Mouse (Mus musculus) limb, embryonic 11.5 days (tissue): Measurements from ENCODE around the gene Gm7073. TPM values are rescaled to one million over a fixed set of nuclear protein-coding genes. Genes with fewer than 3 reads are reported as not detected.

ENCODE experiments used
- ATAC-seq: fragments of 200-750 bp; cut with Nextera tagmentation; 2 replicates; pipeline ENCODE4 v1.8.0; 2017; ENCODE audit warnings: low read depth; ENCODE audit not compliant: insufficient number of reproducible peaks, low FRiP score, low TSS enrichment
- DNase-seq: peaks from one replicate; pipeline ENCODE4 v3.0.0-alpha.2; 2015; ENCODE audit warnings: low spot score
- H3K27ac ChIP-seq: fragments of 300-500 bp; sonication (generic); replicated peaks from 2 replicates; pipeline ENCODE4 v1.5.1; 2014; ENCODE audit warnings: low read depth, mild to moderate bottlenecking, low read length
- H3K27me3 ChIP-seq: fragments of 300-500 bp; sonication (generic); 2 replicates; pipeline ENCODE4 v1.6.1; 2014; ENCODE audit warnings: mild to moderate bottlenecking, low read length, mixed read lengths; ENCODE audit not compliant: control insufficient read depth, insufficient read depth
- H3K36me3 ChIP-seq: fragments of 300-500 bp; sonication (generic); 2 replicates; pipeline ENCODE4 v1.6.1; 2014; ENCODE audit warnings: mild to moderate bottlenecking, low read length, moderate library complexity, mixed read lengths; ENCODE audit not compliant: control insufficient read depth, insufficient read depth
- H3K4me1 ChIP-seq: fragments of 300-500 bp; sonication (generic); 2 replicates; pipeline ENCODE4 v1.6.1; 2014; ENCODE audit warnings: low read length, mixed read lengths; ENCODE audit not compliant: control insufficient read depth, insufficient read depth
- H3K4me2 ChIP-seq: fragments of 300-500 bp; sonication (generic); 2 replicates; pipeline ENCODE4 v1.6.1; 2014; ENCODE audit warnings: low read depth, mild to moderate bottlenecking, moderate library complexity; ENCODE audit not compliant: severe bottlenecking
- H3K4me3 ChIP-seq: fragments of 300-500 bp; sonication (generic); 2 replicates; pipeline ENCODE4 v1.5.1; 2014; ENCODE audit warnings: low read depth, low read length
- H3K9ac ChIP-seq: fragments of 300-500 bp; sonication (generic); 2 replicates; pipeline ENCODE4 v1.6.1; 2014; ENCODE audit warnings: mild to moderate bottlenecking, low read length
- H3K9me3 ChIP-seq: fragments of 300-500 bp; sonication (generic); 2 replicates; pipeline ENCODE4 v1.6.1; 2016; ENCODE audit warnings: low read length; ENCODE audit not compliant: control insufficient read depth
- WGBS: fragments of 180-500 bp; shearing (Covaris S2); extraction: QIAGEN DNeasy Blood & Tissue Kit; methylation state at CpG from one replicate; pipeline ENCODE4 v1.1.7; 2014; 5-methylcytosine and 5-hydroxymethylcytosine counted together
- microRNA counts: library from miRNA; unstranded; fragments of <30 nt; microRNA quantifications from one replicate; lab custom pipeline; 2016
- microRNA-seq: library from miRNA; unstranded; fragments of <30 nt; microRNA quantifications from one replicate; pipeline ENCODE4, GENCODE M21; 2016
- polyA plus RNA-seq: library from polyadenylated mRNA; unstranded; fragments of >200 nt; fragmentation: Nextera tagmentation; extraction: Ambion mirVana; gene quantifications from 2 replicates; pipeline ENCODE4 v1.2.1, GENCODE M21; 2014

Gm7073 gene
- polyA plus RNA-seq, 1 experiment from 2014 or later: not detected

DNA sequence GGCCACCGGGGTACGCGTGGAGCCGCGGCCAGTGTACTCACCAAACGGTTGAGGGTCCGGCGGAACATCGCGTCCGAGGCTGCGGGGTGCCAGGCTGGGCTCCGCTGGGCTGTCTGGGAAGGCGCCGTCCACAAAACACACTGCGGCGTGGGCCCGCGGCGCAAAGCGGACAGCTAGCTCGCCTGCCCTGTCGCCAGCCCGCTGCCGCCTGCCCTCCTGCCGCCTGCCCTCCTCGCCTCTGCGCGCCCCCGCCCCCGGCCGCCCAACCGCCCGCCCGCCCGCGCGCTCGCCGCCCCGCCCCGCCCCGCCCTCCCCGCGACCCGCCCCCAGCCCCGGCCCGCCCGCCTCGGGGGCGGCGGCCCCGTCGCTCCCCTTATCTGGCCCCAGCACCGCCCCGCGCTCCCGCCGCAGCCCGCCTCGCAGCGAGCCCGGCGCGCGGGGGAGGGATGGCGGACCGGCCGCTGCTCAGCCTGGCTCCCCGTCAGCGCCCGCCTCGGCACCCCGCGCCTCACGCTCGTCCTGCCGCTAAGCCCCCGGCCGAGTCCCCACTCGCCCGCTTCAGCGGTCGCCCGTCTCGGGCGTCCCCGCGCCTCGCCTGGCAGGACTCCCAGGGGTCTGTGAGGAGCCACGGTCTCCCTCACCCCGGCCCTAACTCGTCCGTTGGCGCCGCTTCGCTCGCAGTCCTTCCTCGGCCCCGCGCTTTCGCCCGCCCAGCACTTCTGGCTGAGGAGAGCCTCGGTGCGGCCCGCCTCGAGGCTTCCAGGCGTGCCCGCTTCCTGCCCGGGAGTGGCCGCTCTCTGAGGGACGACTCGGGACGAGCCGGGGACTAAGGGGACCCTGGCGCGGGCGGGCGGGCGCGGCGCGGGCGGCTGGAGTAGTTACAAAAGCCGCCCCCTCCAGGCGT lies 135.0 kb downstream of the Gm7073 start:
- 13% methylated on average over 34 of the region's 126 CpGs for WGBS
- Histone ChIP-seq H3K27me3 (peaks cover 3% of the 10 kb centered on the region; the same call in 1 of the 2 replicates), H3K27ac (peak overlapping the region; percentile 90), H3K9ac (peak overlapping the region; percentile 92), H3K4me3 (peak overlapping the region; percentile 57), H3K36me3 (no peaks in the 10 kb centered on the region), H3K4me1 (no peaks in the 10 kb centered on the region), H3K4me2 (peak overlapping the region; percentile 59), H3K9me3 (no peaks in the 10 kb centered on the region)
- DNase-seq: peak; percentile 62
- ATAC-seq: peak; percentile 84

DNA sequence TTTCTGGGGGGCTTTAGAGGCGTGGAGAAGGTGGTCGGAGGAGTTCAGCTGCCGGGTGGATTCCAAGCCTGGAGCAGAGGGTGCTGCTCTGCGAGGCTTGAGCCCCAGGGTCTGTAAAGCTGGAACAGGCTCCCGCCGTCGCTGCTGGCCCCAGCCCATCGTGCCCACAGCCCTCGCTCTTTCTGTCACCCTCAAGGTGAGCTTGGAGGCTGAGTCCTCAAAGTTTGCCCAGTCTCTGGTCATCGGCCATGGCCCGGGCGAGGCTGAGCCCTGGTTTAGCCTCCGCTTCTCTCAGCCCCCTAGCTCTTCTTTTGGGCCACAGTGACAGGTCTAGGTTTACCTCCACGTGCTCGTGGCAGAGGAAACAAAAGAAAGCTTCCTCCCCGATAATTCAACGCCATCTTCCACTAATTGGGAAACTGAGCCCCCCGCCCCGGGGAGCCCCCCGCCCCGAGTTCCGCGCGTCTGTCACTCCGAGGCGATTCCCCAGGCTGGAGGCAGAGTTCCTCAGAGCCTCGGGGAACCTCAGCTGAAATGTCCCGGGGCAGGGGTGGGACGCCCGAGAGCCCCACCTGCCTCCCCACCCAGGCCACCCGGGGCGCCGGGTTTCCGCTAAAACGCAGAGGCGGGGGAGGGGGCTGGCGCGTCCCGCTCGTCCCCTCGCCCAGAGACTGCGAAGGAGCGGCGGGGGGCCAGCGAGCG lies 135.8 kb downstream of the Gm7073 start:
- Histone ChIP-seq H3K36me3 (no peaks in the 10 kb centered on the region), H3K4me1 (no peaks in the 10 kb centered on the region), H3K9ac (peak overlapping the region; percentile 64), H3K27ac (no peak overlapping the region), H3K27me3 (peaks cover 3% of the 10 kb centered on the region; the same call in 1 of the 2 replicates), H3K9me3 (no peaks in the 10 kb centered on the region), H3K4me3 (peak overlapping the region; percentile 57), H3K4me2 (peak overlapping the region; percentile 59)
- ATAC-seq: peak; percentile 31; the same call in 1 of the 2 replicates
- peak; percentile 29 for DNase-seq
- 23% methylated on average over 43 of the region's 46 CpGs for WGBS

DNA sequence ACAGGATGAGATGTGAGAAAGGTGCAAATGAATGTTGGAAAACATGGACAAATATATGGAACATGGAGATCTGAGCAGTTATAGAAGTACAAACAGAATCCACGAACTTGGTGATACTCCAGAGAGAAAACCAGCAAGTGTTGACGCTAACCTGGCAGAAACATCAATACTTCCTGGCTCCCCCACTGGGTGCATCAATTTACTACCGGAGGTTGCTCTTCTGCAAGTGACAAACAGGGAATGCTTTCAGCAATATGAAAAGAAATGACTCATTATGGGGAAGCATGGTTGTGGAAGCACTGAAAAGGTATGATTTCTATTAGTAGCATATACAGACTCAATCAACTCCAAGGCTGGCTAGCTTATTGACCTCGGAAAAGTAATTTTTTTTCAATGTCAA lies 144.8 kb downstream of the Gm7073 start:
- DNase-seq (no peak), ATAC-seq (no peak)
- Histone ChIP-seq H3K4me1 (no peaks in the 10 kb centered on the region), H3K4me3 (no peak overlapping the region), H3K4me2 (no peak overlapping the region), H3K36me3 (no peaks in the 10 kb centered on the region), H3K27ac (no peak overlapping the region), H3K9ac (no peak overlapping the region), H3K9me3 (no peaks in the 10 kb centered on the region), H3K27me3 (no peaks in the 10 kb centered on the region)
- WGBS: 83% methylated on average over 4 of the region's 4 CpGs

DNA sequence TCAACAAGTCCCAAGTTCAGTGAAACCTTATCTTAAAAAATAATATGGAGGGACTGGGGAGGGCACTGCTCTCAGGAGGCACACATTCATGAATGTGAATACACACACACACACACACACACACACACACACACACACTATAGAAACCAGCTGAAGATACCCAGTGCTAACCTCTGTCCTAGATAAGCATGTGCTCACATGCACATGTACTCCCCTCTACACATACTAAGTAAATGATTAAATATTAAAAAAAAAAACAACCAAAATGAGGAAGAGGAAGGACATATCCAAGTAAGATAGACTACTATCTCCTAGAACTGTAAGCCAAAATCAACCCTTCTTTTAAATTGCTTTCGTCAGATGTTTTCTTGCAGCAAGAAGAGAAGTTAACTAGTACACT lies 152.2 kb downstream of the Gm7073 start:
- 91% methylated on average over 1 of the region's 1 CpGs for WGBS
- no peak overlapping the region for H3K4me3 ChIP-seq
- DNase-seq: no peak
- H3K27me3 ChIP-seq: no peaks in the 10 kb centered on the region
- no peaks in the 10 kb centered on the region for H3K36me3 ChIP-seq
- no peak overlapping the region for H3K4me2 ChIP-seq
- no peak for ATAC-seq
- no peaks in the 10 kb centered on the region for H3K4me1 ChIP-seq
- H3K9me3 ChIP-seq: no peaks in the 10 kb centered on the region
- no peak overlapping the region for H3K27ac ChIP-seq
- no peak overlapping the region for H3K9ac ChIP-seq

MicroRNA genes within 50 kb of the gene (microRNA counts, 519-probe panel; counts per million panel counts)
- microRNA mmu-miR-505 (lab: Ali Mortazavi, UCI): 1,363 counts per million, percentile 7 among the panel's probes with 10 or more counts

Small RNAs within 50 kb of the gene (microRNA-seq; reads per million reads assigned to microRNA genes)
- 197 reads per million, percentile 57 among the genes with 10 or more reads in this experiment for gene Mir505

Other genes with a start within 250 kb of the Gm7073 start
- gene Atp11c, start 53.4 kb upstream of the Gm7073 start, polyA plus RNA-seq: 14.1 and 16.8 TPM in 2 replicates